Mouse (Mus musculus) megakaryocyte, embryonic 14.5 days (primary cell): ENCODE measurements around the gene Pkp2. TPM values are rescaled to one million over a fixed set of nuclear protein-coding genes. Genes with fewer than 3 reads are reported as not detected.
"Not testable (repeated sequence)": the region's sequence is repeated elsewhere in the genome, so short reads cannot be mapped to it uniquely, and the experiment has no call there.

Experiments
- H3K27me3 ChIP-seq: replicated peaks from 2 replicates; pipeline ENCODE3; 2012; ENCODE audit warnings: inconsistent platforms
- H3K36me3 ChIP-seq: replicated peaks from 2 replicates; pipeline ENCODE3; 2012; ENCODE audit warnings: low read length, inconsistent platforms, mixed read lengths
- H3K4me1 ChIP-seq: 2 replicates; pipeline ENCODE4 v1.6.1; 2012; ENCODE audit warnings: inconsistent platforms
- H3K4me3 ChIP-seq: replicated peaks from 2 replicates; pipeline ENCODE3; 2012; ENCODE audit warnings: moderate library complexity, mild to moderate bottlenecking, inconsistent platforms
- H3K9me3 ChIP-seq: 2 replicates; pipeline ENCODE4 v1.6.1; 2012; ENCODE audit warnings: inconsistent platforms
- FLI1 ChIP-seq: IDR thresholded peaks from 2 replicates; pipeline ENCODE4 v1.6.1; 2012; ENCODE audit warnings: low read length, inconsistent platforms, mixed read lengths
- GATA1 ChIP-seq: IDR thresholded peaks from 3 replicates; pipeline ENCODE4 v1.6.1; 2012; ENCODE audit warnings: mixed read lengths, low read length, inconsistent platforms, borderline replicate concordance
- polyA plus RNA-seq: library from polyadenylated mRNA; stranded (reverse); fragments of >175 nt; gene quantifications from 2 replicates; pipeline ENCODE4 v1.2.3, GENCODE M21; 2012; ENCODE audit warnings: low replicate concordance; ENCODE audit not compliant: insufficient read depth

Gene Pkp2
- polyA plus RNA-seq, 1 experiment, result 0.26 TPM

GRCm38 (mm10) chr16:16224506-16224924 lies 11.4 kb downstream of the Pkp2 start:
- Histone ChIP-seq H3K4me3 (no peak overlapping the region), H3K9me3 (no peaks in the 10 kb centered on the region), H3K4me1 (peaks cover 5% of the 10 kb centered on the region; the same call in 1 of the 2 replicates), H3K27me3 (peaks cover 6% of the 10 kb centered on the region), H3K36me3 (no peaks in the 10 kb centered on the region)
- TF ChIP-seq GATA1 (no peak), FLI1 (no peak)

- H3K9me3 ChIP-seq, result no peaks in the 10 kb centered on the region
- no peak for TF ChIP-seq GATA1
- TF ChIP-seq FLI1, result no peak
- no peaks in the 10 kb centered on the region for H3K4me1 ChIP-seq
Observed at GRCm38 (mm10) chr16:16225828-16226227, 12.7 kb downstream of the Pkp2 start.

DNA sequence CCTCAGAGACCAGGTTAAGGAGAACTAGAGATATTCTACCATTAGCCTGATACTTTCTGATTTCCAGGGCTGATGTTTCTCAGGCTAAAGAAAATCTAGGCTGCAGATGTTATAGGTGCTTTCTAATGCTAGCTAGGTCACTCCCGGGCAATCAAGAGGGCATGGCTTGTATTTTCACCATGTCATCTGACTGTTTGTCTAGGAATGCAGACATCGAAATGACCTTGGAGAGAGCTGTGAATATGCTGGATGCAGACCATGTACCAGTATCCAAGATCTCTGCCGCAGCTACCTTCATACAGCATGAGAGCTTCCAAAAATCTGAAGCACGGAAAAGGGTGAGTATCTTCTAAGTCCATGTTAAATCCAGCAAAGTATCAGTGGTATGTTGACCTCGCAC lies 17.3 kb downstream of the Pkp2 start:
- H3K27me3 ChIP-seq, result peaks cover 2% of the 10 kb centered on the region
- peaks cover 7% of the 10 kb centered on the region for H3K9me3 ChIP-seq
- no peaks in the 10 kb centered on the region for H3K36me3 ChIP-seq
- H3K4me3 ChIP-seq, result no peak overlapping the region
- no peak for TF ChIP-seq GATA1
- no peak for TF ChIP-seq FLI1
- H3K4me1 ChIP-seq, result no peaks in the 10 kb centered on the region

More at GRCm38 (mm10) chr16:16225828-16226227, 12.7 kb downstream of the Pkp2 start:
- Histone ChIP-seq H3K4me3 (no peak overlapping the region), H3K36me3 (no peaks in the 10 kb centered on the region), H3K27me3 (peaks cover 4% of the 10 kb centered on the region)

- H3K9me3 ChIP-seq, result peaks cover 12% of the 10 kb centered on the region
- TF ChIP-seq FLI1 (no peak), GATA1 (no peak)
Observed at GRCm38 (mm10) chr16:16233919-16234318, 20.8 kb downstream of the Pkp2 start.

GRCm38 (mm10) chr16:16236681-16237080 lies 23.6 kb downstream of the Pkp2 start:
- H3K4me3 ChIP-seq, H3K9me3 ChIP-seq, H3K4me1 ChIP-seq, H3K27me3 ChIP-seq, H3K36me3 ChIP-seq: not testable (repeated sequence)

More at GRCm38 (mm10) chr16:16233919-16234318, 20.8 kb downstream of the Pkp2 start:
- H3K4me1 ChIP-seq, result no peaks in the 10 kb centered on the region
- H3K27me3 ChIP-seq, result no peaks in the 10 kb centered on the region
- no peak overlapping the region for H3K4me3 ChIP-seq
- no peaks in the 10 kb centered on the region for H3K36me3 ChIP-seq

DNA sequence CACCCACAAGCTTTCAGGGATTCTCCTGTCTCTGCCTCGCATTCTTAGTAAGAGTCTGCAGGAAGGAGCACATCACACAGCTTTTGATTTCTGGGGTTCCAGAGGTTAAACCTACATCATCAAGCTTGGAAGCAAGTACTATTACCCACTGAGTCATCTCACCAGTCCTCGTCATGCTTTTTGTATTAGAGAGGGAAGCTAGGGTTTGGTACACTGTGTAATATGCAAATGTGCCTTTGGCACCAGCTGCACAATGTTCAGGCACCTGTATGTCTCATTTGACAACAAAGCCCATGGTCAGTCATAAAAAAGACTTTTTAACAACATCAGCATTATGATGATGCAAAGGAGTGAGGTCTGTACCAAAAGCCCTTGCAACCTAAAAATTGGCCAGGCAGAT lies 25.2 kb downstream of the Pkp2 start:
- no peak for TF ChIP-seq GATA1
- TF ChIP-seq FLI1, result no peak
- H3K9me3 ChIP-seq, result peaks cover 5% of the 10 kb centered on the region
- H3K4me1 ChIP-seq, result no peaks in the 10 kb centered on the region
- no peak overlapping the region for H3K4me3 ChIP-seq
- peaks cover 3% of the 10 kb centered on the region for H3K27me3 ChIP-seq
- H3K36me3 ChIP-seq, result no peaks in the 10 kb centered on the region

DNA sequence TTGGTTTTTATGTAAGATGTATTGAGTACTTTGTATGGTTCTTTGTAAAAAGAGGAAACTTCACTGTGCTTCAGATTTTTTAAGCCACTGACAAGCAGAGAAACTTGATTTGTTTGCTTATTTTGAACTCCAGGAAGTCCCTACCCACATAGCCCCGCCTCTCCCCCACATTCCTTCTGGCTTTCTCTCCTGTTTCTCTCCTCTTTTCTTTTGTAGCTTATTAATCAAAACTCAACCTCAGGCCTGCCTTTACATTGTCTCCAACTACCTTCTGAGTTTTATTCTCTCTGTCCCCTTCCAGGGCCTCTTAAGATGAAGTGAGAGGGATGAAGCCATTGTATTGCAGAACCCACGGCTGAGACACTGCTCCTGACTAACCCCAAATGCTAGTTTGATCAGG lies 31.6 kb downstream of the Pkp2 start:
- Histone ChIP-seq H3K36me3 (no peaks in the 10 kb centered on the region), H3K27me3 (peaks cover 9% of the 10 kb centered on the region), H3K4me3 (no peak overlapping the region), H3K4me1 (peaks cover under 1% of the 10 kb centered on the region; the same call in 1 of the 2 replicates), H3K9me3 (no peaks in the 10 kb centered on the region)
- TF ChIP-seq GATA1 (no peak), FLI1 (no peak)

DNA sequence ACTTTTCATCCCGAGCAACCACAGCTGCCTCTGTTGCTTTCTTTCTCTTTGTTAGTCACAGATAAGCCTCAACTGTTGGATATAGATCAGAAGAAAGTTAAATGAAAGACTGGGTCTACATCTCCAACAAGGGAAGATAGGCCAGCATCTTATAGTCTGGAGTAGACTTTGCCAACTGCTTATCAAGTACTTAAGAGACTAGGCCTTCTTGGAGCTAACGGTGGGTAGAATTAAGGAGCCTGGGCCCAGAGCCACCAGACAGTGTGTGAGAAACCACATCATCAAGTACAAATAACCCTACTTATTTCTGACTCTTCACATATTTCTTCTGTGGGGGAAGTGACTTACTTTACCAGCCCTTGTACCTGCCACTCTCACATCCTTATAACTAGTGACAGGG lies 37.4 kb downstream of the Pkp2 start:
- H3K9me3 ChIP-seq, result no peaks in the 10 kb centered on the region
- H3K4me3 ChIP-seq, result no peak overlapping the region
- H3K36me3 ChIP-seq, result no peaks in the 10 kb centered on the region
- peaks cover 7% of the 10 kb centered on the region for H3K27me3 ChIP-seq
- H3K4me1 ChIP-seq, result peaks cover 24% of the 10 kb centered on the region
- TF ChIP-seq GATA1, result no peak
- TF ChIP-seq FLI1, result no peak

GRCm38 (mm10) chr16:16253326-16254074 lies 40.4 kb downstream of the Pkp2 start:
- H3K4me1 ChIP-seq, result peaks cover 34% of the 10 kb centered on the region
- peaks cover 2% of the 10 kb centered on the region for H3K27me3 ChIP-seq
- no peaks in the 10 kb centered on the region for H3K9me3 ChIP-seq
- H3K4me3 ChIP-seq, result no peak overlapping the region
- no peak for TF ChIP-seq FLI1
- TF ChIP-seq GATA1, result no peak
- no peaks in the 10 kb centered on the region for H3K36me3 ChIP-seq

DNA sequence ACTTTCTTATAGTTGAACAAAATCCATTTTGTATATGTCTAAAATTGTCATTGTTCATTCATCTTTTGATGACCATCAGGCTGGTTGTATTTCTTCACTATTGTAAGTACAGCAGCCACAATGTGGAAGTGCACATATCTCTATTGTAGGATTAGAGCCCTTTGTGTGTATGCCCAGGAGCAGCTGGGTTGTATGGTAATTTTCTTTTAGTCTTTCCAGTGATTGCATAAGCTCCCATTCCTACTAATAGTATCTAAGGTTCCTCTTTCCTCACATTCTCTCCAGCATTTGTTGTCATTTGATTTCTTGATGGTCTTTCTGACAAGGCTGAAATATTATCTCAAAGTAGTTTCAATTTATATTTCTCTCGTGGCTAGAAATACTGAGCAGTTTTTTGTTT lies 42.1 kb downstream of the Pkp2 start:
- Histone ChIP-seq H3K9me3 (no peaks in the 10 kb centered on the region), H3K4me1 (peaks cover 37% of the 10 kb centered on the region), H3K36me3 (no peaks in the 10 kb centered on the region), H3K4me3 (no peak overlapping the region), H3K27me3 (peaks cover 2% of the 10 kb centered on the region)
- no peak for TF ChIP-seq FLI1
- no peak for TF ChIP-seq GATA1
